Mouse (Mus musculus): ENCODE results near the gene Fam180a. TPM values are rescaled to one million over a fixed set of nuclear protein-coding genes. Genes with fewer than 3 reads are reported as not detected.
"Not testable (repeated sequence)": the region's sequence is repeated elsewhere in the genome, so short reads cannot be mapped to it uniquely, and the experiment has no call there.

The Fam180a gene
- under 1 TPM; 0.38 to 0.44 TPM for total RNA-seq (2021)
- long read RNA-seq, experiment 1, partial matches to known transcripts = 0 of 1 reads
- long read RNA-seq, experiment 1, other reads (novel, unspliced or antisense) = 0 of 1 reads
- long read RNA-seq, experiment 2, partial matches to known transcripts = 0 of 2 reads
- long read RNA-seq, experiment 2, other reads (novel, unspliced or antisense) = 0 of 2 reads

GRCm38 (mm10) chr6:35326111-35326515 lies at the start of gene Fam180a:
Fam180a (minus strand) TSS chr6:35326141.
- no peak within 1 kb of the TSS for H3K27ac ChIP-seq
- DNase-seq (ENCODE audit: low spot score in 2 of 2) = no peak
- no peak for TF ChIP-seq CTCF (conservative IDR thresholded peaks at IDR 0.05)
- no peak within 1 kb of the TSS; the same call in 1 of the 2 replicates for H3K4me3 ChIP-seq

DNA sequence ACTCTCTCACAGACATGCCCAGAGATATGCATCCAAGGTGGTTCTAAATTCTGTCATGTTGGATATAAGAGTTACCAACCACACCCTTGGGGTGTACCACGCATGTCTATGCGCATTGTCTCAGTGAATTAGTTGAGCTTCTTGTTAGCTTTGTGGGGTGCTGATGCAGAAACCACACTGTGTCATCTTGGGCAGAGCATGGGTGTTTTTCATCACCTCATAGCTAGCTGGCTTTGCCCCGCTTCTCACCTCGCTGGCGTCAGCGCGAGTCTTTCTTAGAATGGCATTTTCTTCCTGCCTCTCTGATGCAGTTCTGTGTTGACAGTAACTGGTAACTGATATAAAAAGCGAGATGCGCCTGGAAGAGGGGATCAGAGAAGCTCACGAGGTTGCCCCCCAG lies 48.1 kb upstream of the Fam180a start:
- TF ChIP-seq CTCF (conservative IDR thresholded peaks at IDR 0.05) = no peak
- no peak for DNase-seq (ENCODE audit: low spot score in 2 of 2)
- Histone ChIP-seq H3K4me3 (no peak overlapping the region), H3K27ac (no peak overlapping the region)

- no peak for TF ChIP-seq CTCF (conservative IDR thresholded peaks at IDR 0.05)
- no peak overlapping the region for H3K27ac ChIP-seq
- no peak overlapping the region for H3K4me3 ChIP-seq
- DNase-seq (ENCODE audit: low spot score in 2 of 2) = no peak
Measured at GRCm38 (mm10) chr6:35370356-35370755, 44.4 kb upstream of the Fam180a start.

DNA sequence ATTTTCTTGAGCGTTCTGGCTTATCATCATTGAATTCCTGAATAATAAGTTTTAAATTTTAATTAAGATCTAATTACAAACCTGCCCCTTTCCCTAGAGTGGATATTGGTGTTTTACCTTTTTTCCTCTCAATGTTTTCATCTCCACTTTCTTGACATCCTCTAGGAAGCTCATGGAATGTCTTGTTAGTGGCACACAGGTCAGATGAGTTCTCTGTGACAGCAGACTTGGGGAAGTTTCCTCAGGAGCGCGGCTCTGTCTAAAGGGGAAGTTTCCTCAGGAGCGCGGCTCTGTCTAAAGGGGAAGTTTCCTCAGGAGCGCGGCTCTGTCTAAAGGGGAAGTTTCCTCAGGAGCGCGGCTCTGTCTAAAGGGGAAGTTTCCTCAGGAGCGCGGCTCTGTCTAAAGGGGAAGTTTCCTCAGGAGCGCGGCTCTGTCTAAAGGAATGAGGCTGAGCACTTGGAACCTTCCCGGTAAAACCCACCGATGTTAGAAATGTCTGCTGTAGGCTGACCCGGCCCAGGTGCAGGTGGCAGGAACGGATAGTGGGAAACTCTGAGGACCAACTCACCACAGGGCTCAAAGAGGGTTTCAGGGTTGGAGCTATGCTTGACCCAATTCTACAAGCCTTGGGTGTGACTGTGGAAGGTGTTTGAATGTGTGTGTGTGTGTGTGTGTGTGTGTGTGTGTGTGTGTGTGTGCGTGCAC lies 43.8 kb upstream of the Fam180a start:
- not testable (repeated sequence) for H3K4me3 ChIP-seq; H3K27ac ChIP-seq; DNase-seq (ENCODE audit: low spot score in 2 of 2)

GRCm38 (mm10) chr6:35362596-35362995 lies 36.7 kb upstream of the Fam180a start:
- no peak overlapping the region for H3K4me3 ChIP-seq
- no peak for DNase-seq (ENCODE audit: low spot score in 2 of 2)
- TF ChIP-seq CTCF (conservative IDR thresholded peaks at IDR 0.05) = no peak
- no peak overlapping the region for H3K27ac ChIP-seq

GRCm38 (mm10) chr6:35355320-35355719 lies 29.4 kb upstream of the Fam180a start:
- TF ChIP-seq CTCF (conservative IDR thresholded peaks at IDR 0.05) = no peak
- Histone ChIP-seq H3K27ac (peak overlapping the region; percentile 19; the same call in 1 of the 2 replicates), H3K4me3 (no peak overlapping the region)
- peak in 1 of 2 experiments; percentile 15 for DNase-seq (ENCODE audit: low spot score in 2 of 2)

DNA sequence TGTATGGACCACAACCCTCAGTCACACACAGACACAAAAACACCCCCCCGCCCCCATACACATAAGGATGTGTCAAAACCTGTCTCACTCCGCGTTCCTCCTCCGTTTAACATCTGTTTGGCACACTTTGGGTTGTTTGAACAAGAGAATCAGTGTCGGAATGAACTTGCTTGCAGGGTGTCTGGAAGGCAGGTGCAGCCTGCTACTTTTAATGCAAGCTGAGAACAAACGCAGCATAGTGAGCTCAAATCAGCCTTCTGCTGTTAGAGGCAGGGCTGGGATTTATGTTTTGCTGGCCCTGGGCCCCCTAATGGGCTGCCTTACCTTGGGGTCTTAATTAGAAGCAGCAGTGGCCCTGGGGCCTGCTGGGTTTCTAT lies 28.7 kb upstream of the Fam180a start:
- peak overlapping the region; percentile 19; the same call in 1 of the 2 replicates for H3K27ac ChIP-seq
- H3K4me3 ChIP-seq = no peak overlapping the region
- TF ChIP-seq CTCF (conservative IDR thresholded peaks at IDR 0.05) = no peak
- peak; percentile 11 to 21 for DNase-seq (ENCODE audit: low spot score in 2 of 2)

DNA sequence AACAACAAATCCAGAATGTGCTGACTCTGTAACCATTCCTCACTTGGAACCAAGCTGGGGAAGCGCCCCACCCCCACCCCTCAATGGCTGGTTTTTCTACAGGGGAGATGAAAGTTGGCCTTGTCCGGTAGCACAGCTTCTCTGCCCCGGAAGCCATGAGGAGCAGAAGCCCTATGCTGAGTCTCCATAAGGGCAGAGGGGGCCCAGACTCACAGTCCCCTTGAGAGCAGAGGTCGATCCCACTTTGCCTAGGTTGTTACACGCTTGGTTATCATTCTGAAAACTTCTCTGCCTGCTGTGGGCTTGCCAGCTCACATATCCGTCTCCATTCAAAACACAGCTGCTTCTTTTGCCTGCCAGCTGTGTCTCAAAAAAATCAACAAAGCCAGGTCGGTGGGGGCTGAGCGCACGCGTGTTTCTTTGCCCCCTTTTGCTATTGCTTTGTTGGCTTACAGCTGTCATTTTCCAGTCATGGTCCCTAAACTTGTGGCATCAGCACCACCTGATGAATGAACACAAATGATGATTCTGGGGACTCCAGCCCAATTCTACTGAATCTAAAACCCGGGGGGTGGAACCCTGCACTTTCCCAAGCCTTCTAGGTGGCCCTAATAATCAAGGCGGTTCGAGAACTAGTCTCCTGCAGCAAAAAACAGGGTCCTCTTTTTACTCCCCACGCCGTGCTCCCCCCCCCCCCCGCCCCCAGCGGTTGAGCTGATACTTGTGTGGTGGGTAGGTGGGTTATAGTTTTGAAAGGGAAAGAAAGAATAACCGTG lies 28.1 kb upstream of the Fam180a start:
- DNase-seq (ENCODE audit: low spot score in 2 of 2) = no peak
- Histone ChIP-seq H3K4me3 (no peak overlapping the region), H3K27ac (no peak overlapping the region)
- TF ChIP-seq CTCF (conservative IDR thresholded peaks at IDR 0.05) = no peak

GRCm38 (mm10) chr6:35353416-35353815 lies 27.5 kb upstream of the Fam180a start:
- no peak for TF ChIP-seq CTCF (conservative IDR thresholded peaks at IDR 0.05)
- H3K27ac ChIP-seq = no peak overlapping the region
- DNase-seq (ENCODE audit: low spot score in 2 of 2) = no peak
- no peak overlapping the region for H3K4me3 ChIP-seq

DNA sequence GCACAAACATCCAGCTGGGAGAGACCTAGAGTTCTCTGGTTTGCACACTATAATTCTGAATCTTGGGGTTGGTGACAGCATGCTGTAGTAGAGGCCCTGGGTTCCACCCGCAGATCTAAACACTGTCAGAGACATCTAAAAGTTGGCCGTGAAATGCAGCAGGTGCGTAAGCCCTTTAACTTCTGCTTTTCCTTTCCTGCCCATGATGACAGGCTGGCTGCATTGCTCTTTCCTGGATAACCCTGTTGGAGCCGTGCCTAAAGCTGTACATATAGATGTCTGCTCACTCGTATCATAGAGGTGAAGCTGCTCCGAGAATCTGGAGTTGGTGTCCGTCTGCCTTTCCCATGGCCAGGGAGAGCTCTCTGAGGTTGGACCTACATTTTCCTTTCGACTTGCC lies 26.9 kb upstream of the Fam180a start:
- DNase-seq (ENCODE audit: low spot score in 2 of 2) = no peak
- Histone ChIP-seq H3K27ac (no peak overlapping the region), H3K4me3 (no peak overlapping the region)
- TF ChIP-seq CTCF (conservative IDR thresholded peaks at IDR 0.05) = no peak

DNA sequence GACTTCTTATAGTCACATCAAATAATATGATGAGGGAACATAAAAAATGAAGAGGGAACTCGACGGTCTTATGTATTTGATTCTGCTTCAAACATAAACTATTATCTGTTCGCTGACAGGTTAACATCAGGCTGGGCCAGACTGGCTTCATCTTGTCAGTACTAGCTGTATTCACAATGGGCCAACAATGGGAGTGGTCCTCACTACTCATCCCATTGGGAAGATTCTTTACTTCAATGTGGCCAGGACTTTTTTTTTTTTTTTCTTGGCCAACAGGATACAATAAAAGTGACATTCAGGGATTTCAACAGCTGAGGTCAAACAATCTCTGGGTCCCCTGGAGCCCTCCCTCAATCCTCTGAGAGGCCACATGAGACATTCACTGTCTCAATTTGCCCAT lies 25.9 kb upstream of the Fam180a start:
- TF ChIP-seq CTCF (conservative IDR thresholded peaks at IDR 0.05) = no peak

GRCm38 (mm10) chr6:35349784-35350183 lies 23.8 kb upstream of the Fam180a start:
- DNase-seq (ENCODE audit: low spot score in 2 of 2) = no peak
- Histone ChIP-seq H3K4me3 (no peak overlapping the region), H3K27ac (no peak overlapping the region)
- TF ChIP-seq CTCF (conservative IDR thresholded peaks at IDR 0.05) = no peak

More for the DNA sequence above, 25.9 kb upstream of the Fam180a start:
- no peak overlapping the region for H3K4me3 ChIP-seq
- H3K27ac ChIP-seq = no peak overlapping the region
- DNase-seq (ENCODE audit: low spot score in 2 of 2) = no peak

GRCm38 (mm10) chr6:35338640-35339039 lies 12.7 kb upstream of the Fam180a start:
- TF ChIP-seq CTCF (conservative IDR thresholded peaks at IDR 0.05) = no peak
- Histone ChIP-seq H3K27ac (no peak overlapping the region), H3K4me3 (no peak overlapping the region)
- no peak for DNase-seq (ENCODE audit: low spot score in 2 of 2)
